Mouse (Mus musculus) left cerebral cortex, adult 18-20 months (tissue): ENCODE measurements around the gene Poldip2. TPM values are rescaled to one million over a fixed set of nuclear protein-coding genes. Genes with fewer than 3 reads are reported as not detected.

Experiments used
- total RNA-seq, 2 experiments: library from RNA; stranded (reverse); gene quantifications; 2 replicates each; pipeline ENCODE4 v1.2.3; 2021

Poldip2 gene
- total RNA-seq, 2 experiments from 2014 or later, result 106 to 118 TPM

Other genes with a start within 250 kb of the Poldip2 start
- 10 to 100 TPM; 18.3 to 20.0 TPM for gene BC030499, start 221.4 kb upstream of the Poldip2 start, total RNA-seq
- 10 to 100 TPM in 1 of 2 experiments, 1 to 10 TPM in 1; 9.8 to 11.3 TPM for gene Spag5, start 210.7 kb upstream of the Poldip2 start, total RNA-seq
- 100 to 1,000 TPM; 733 to 876 TPM for gene Aldoc, start 189.2 kb upstream of the Poldip2 start, total RNA-seq
- gene Pigs, start 183.8 kb upstream of the Poldip2 start, total RNA-seq, result 10 to 100 TPM; 58.4 to 61.2 TPM
- gene Unc119, start 168.7 kb upstream of the Poldip2 start, total RNA-seq, result 10 to 100 TPM; 32.5 to 35.5 TPM
- not detected for gene Foxn1, start 125.6 kb upstream of the Poldip2 start, total RNA-seq
- gene Slc13a2, start 90.0 kb upstream of the Poldip2 start, total RNA-seq, result not detected
- 10 to 100 TPM; 10.5 to 13.8 TPM for gene Slc46a1, start 46.5 kb upstream of the Poldip2 start, total RNA-seq
- gene Sarm1, start 14.4 kb upstream of the Poldip2 start, total RNA-seq, result 10 to 100 TPM; 31.3 to 32.5 TPM
- 10 to 100 TPM; 75.1 to 84.9 TPM for gene Vtn, start 13.1 kb upstream of the Poldip2 start, total RNA-seq
- gene Sebox, start 8.7 kb upstream of the Poldip2 start, total RNA-seq, result under 1 TPM; 0.49 to 0.93 TPM
- gene Tmem199, start within 50 bp of the Poldip2 start, total RNA-seq, result 10 to 100 TPM; 44.2 to 45.6 TPM
- gene Tnfaip1, start 24.1 kb downstream of the Poldip2 start, total RNA-seq, result 10 to 100 TPM; 35.3 to 36.7 TPM
- gene Ift20, start 24.2 kb downstream of the Poldip2 start, total RNA-seq, result 10 to 100 TPM; 81.6 to 85.9 TPM
- gene Tmem97, start 38.6 kb downstream of the Poldip2 start, total RNA-seq, result 10 to 100 TPM; 20.5 to 24.6 TPM
- gene Nlk, start 185.2 kb downstream of the Poldip2 start, total RNA-seq, result 100 to 1,000 TPM; 103 to 113 TPM
- gene Ccnq, start 239.5 kb downstream of the Poldip2 start, total RNA-seq, result 10 to 100 TPM; 16.1 to 16.7 TPM